Mouse (Mus musculus) Patski (cell line): ENCODE results near the gene Anxa8. TPM values are rescaled to one million over a fixed set of nuclear protein-coding genes. Genes with fewer than 3 reads are reported as not detected.

Source experiments
- ATAC-seq: fragments of 100-300 bp; one replicate; pipeline ENCODE4 v1.8.0; 2021
- CTCF ChIA-PET: fragments of 350-600 bp; sonication (Branson Sonifier 250); formaldehyde crosslinking; loops from one replicate; lab custom pipeline; 2022; ENCODE audit warnings: inconsistent platforms; lab: Charles Lee
- POLR2A ChIA-PET: fragments of 350-600 bp; sonication (Branson Sonifier 250); formaldehyde crosslinking; loops from one replicate; lab custom pipeline; 2022; ENCODE audit warnings: antibody characterized with exemption, inconsistent platforms; lab: Charles Lee
- DNase-seq: peaks from one replicate; pipeline ENCODE4 v3.0.0-alpha.2; 2011; ENCODE audit warnings: low read depth, low spot score
- H3K27me3 ChIP-seq: fragments of 371-371 bp; one replicate; pipeline ENCODE4 v1.5.1; 2021
- CTCF ChIP-seq: fragments of 100-300 bp; IDR thresholded peaks from one replicate; pipeline ENCODE4 v1.5.1; 2021
- in situ Hi-C: fragments of 300-500 bp; cut with MboI; formaldehyde crosslinking; loops from 3 replicates; pipeline ENCODE4 v1.11.1; 2018; ENCODE audit warnings: low pct_unique_long_range_greater_than_20kb, mixed read lengths
- polyA plus RNA-seq: library from polyadenylated mRNA; unstranded; gene quantifications from one replicate; pipeline ENCODE4 v1.2.3, GENCODE M21; 2021

Gene Anxa8
- polyA plus RNA-seq, 1 experiment from 2014 or later = 4.5 TPM

DNA sequence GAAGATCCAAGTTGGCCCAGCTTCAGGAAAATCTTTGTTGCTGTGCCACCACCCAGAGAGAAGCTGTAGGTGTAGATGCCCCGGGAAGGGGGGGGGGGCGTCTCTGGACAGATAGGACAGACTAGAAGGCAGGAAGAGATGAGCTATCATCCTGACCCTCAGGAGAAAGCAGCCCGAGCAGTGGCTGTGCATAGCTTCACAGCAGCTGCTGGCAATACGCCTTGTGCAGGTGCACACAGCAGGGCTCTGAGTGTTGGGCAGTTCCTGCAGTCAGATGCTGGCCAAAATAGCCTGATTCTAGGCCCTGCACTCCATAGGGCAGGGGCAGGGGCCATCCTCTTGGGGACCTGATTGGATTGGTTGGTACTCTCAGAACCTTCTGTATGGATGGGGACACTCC lies 1.0 kb downstream of the Anxa8 start:
- TF ChIP-seq CTCF = no peak
- ChIA-PET POLR2A (no interaction called here), CTCF (interaction anchor here (7.3 kb wide), 1 partner anchor 18 kb away, joined by 66 read pairs; the partner anchor contains the start of gene A630023A22Rik)
- ATAC-seq = no peak
- in situ Hi-C loops = loop anchor here (25.0 kb wide), 1 partner anchor 475 kb away; no protein-coding TSS in a partner anchor
- no peaks in the 10 kb centered on the region for H3K27me3 ChIP-seq
- no peak for DNase-seq

DNA sequence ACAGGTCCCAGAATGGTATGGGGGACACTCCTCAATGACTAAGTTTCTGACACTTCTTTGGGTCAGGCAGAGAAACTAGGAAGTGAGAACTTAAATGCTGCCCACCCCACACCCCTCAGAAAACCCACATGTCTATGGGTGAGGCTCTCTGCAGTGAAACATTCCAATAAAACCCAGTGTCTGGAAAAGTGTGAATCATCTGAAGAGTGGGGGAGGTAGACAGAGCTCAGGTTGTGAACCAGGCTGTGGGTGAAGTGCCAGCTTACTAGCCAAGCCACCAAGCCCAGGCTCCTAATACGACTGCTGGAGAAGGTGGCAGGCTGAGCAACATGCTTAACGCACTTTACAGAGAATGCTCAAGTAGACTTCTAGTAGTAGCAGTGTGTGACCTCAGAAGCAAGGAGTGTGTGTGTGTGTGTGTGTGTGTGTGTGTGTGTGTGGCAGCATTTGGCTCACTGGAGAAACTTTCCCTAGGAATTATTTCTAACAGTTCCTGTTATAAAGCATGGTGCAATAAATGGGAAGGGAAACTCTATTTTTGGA lies 2.1 kb downstream of the Anxa8 start:
- ChIA-PET CTCF (interaction anchor here (0.9 kb wide), 1 partner anchor 17 kb away, joined by 3 read pairs; no protein-coding TSS in a partner anchor), POLR2A (no interaction called here)
- ATAC-seq (peak; percentile 66), DNase-seq (peak; percentile 51)
- in situ Hi-C loops = loop anchor here (25.0 kb wide), 1 partner anchor 474 kb away; no protein-coding TSS in a partner anchor
- H3K27me3 ChIP-seq = no peaks in the 10 kb centered on the region
- no peak for TF ChIP-seq CTCF

DNA sequence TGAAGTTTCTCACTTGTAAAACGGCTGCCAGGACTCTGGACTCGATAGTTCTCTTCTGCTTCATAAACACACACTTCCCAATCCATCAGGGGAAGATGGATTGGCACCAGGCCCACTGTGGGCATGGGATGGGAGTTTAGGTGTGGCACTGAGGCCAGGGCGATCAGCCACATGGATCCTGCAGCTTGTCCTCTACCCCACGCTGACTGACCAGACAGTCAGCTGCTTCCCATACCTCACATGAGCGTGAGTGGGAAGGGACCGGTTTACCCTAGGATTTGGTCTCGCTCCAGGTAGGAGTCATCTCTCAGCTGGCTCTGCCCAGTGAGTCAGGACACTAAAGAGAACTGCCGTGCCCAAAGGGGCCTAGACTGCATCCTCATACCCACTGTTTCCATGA lies 4.0 kb downstream of the Anxa8 start:
- POLR2A ChIA-PET = no interaction called here
- CTCF ChIA-PET = interaction anchor here (1.2 to 2.7 kb wide), 3 partner anchors 10 to 351 kb away, joined by 3 to 6 read pairs (median 3); partner anchors contain the start of gene A630023A22Rik
- DNase-seq (peak; percentile 49), ATAC-seq (peak; percentile 33)
- in situ Hi-C loops = loop anchor here (25.0 kb wide), 1 partner anchor 473 kb away; no protein-coding TSS in a partner anchor
- TF ChIP-seq CTCF = no peak
- H3K27me3 ChIP-seq = no peaks in the 10 kb centered on the region

DNA sequence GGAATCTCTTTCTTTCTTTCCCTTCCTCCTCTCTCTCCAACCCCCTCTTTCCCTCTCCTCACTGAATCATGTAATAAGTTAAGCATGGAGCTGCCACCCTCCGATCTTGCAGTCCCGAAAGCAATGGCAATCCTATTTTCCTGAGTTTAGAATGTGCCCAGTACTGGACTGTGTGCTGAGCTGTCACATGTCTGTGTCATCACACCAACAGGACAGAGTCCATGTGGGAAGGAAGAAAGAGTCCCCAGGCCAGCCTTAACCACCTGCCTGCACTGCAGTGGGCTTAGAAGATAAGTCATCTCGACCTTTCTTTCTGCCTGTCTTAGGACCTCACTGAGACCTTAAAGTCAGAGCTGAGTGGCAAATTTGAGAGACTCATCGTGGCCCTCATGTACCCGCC lies 5.7 kb downstream of the Anxa8 start:
- POLR2A ChIA-PET = no interaction called here
- ATAC-seq (no peak), DNase-seq (no peak)
- H3K27me3 ChIP-seq = no peaks in the 10 kb centered on the region
- in situ Hi-C loops = loop anchor here (25.0 kb wide), 1 partner anchor 471 kb away; no protein-coding TSS in a partner anchor
- CTCF ChIA-PET = interaction anchor here (1.4 to 2.7 kb wide), 3 partner anchors 10 to 13 kb away, joined by 3 to 6 read pairs (median 3); partner anchors contain the start of gene A630023A22Rik
- TF ChIP-seq CTCF = no peak

DNA sequence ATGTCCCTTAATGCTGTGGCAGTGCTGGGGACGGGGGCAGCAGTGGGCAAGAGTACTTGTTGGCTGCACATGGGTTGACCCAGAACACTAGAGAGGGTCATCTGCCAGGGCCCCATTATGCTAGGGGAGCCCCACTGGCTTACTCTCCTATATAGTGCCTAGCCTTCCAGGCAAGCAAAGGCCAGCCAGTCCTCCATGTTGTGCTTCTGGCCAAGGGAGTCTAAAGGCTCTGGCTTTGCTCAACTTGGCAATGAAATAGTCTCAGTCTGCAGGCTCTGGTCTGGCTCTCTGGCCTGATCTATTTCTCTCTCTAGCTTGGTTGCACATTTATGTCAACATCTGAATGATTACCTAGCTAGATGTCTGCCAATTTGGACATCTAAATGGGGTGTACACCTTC lies 7.1 kb downstream of the Anxa8 start:
- no peaks in the 10 kb centered on the region for H3K27me3 ChIP-seq
- POLR2A ChIA-PET = no interaction called here
- CTCF ChIA-PET = interaction anchor here (1.4 to 1.9 kb wide), 3 partner anchors 9 to 12 kb away, joined by 3 to 7 read pairs (median 6); no protein-coding TSS in a partner anchor
- ATAC-seq (no peak), DNase-seq (no peak)
- TF ChIP-seq CTCF = no peak
- in situ Hi-C loops = loop anchor here (25.0 kb wide), 1 partner anchor 469 kb away; no protein-coding TSS in a partner anchor

DNA sequence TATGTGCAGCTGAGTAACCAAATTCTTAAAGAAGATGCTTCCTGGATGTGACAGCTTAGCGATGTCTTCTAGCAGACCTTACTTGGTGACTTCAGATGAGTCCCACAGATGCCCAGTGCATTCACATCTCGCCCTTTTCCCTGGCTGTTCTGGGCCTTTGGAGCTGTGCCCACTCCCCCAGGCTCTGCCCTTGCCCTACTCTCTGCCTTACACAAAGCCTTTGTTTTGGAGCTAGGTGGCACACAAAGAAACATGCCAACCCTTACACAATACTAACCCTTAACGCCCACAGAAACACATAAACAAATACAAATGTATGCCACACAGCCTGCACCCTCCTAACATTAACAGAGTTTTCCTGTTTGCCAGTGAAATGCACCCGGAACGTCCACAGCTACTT lies 10.4 kb downstream of the Anxa8 start:
- CTCF ChIA-PET = no interaction called here
- POLR2A ChIA-PET = no interaction called here
- ATAC-seq (no peak), DNase-seq (no peak)
- in situ Hi-C loops = loop anchor here (25.0 kb wide), 1 partner anchor 466 kb away; no protein-coding TSS in a partner anchor
- H3K27me3 ChIP-seq = no peaks in the 10 kb centered on the region
- no peak for TF ChIP-seq CTCF

DNA sequence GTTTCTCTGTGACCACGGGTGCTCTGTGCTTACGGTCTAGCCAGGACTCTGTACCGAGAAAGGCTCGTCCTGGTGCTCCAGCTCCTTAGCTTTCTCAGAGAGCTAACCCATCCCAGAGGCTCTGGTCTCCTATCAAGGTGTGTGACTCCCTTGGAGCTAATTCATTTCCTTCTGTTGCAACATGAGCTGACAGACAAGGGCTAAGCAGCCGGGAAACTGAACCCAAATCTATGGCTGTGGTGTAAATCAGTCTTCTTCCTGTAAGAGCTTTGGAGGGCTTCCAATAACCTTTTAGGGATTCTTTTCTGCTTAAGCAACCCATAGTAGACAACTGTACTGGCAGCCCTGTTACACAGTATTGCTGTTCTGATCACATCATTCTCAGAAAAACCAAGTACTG lies 16.8 kb downstream of the Anxa8 start, which contains the start of gene A630023A22Rik:
A630023A22Rik (minus strand) TSS at position 154 of the 400 bp plus-strand sequence.
- no peak for TF ChIP-seq CTCF
- ATAC-seq = no peak
- ChIA-PET CTCF (interaction anchor here (1.6 to 7.0 kb wide), 2 partner anchors 12 to 19 kb away, joined by 6 to 66 read pairs; partner anchors contain the start of gene Anxa8), POLR2A (interaction anchor here (0.6 kb wide), 1 partner anchor 266 kb away, joined by 8 read pairs; no protein-coding TSS in a partner anchor)
- no peak for DNase-seq
- in situ Hi-C loops = loop anchor here (10.0 kb wide), 2 partner anchors 138 to 262 kb away; no protein-coding TSS in a partner anchor
- H3K27me3 ChIP-seq = no peaks in the 10 kb centered on the region

DNA sequence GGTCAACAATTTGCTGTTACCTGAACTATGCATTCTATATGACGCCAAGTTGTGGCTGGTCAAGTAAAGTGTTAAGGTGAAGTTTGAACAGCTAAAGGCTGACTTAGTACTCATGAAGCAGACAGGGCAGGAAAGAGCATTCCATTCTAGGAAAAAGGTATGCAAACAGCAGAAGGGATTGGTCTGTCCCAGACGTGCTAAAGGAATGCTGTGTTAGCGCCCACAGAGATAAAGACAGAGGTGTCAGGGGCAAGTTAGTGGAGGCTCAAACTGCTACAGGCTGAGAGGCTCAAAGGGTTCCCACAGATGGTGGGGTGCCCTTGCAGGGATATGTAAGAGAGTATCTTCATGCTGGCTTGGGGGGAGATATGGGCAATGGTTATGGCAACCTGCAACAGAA lies 18.1 kb downstream of the Anxa8 start:
- TF ChIP-seq CTCF = no peak
- POLR2A ChIA-PET = interaction anchor here (1.0 kb wide), 1 partner anchor 23 kb away, joined by 3 read pairs; no protein-coding TSS in a partner anchor
- in situ Hi-C loops = loop anchor here (10.0 kb wide), 2 partner anchors 139 to 261 kb away; no protein-coding TSS in a partner anchor
- DNase-seq (no peak), ATAC-seq (no peak)
- no peaks in the 10 kb centered on the region for H3K27me3 ChIP-seq
- CTCF ChIA-PET = interaction anchor here (1.1 to 7.0 kb wide), 4 partner anchors 11 to 131 kb away, joined by 3 to 66 read pairs (median 5); partner anchors contain the start of gene Anxa8

DNA sequence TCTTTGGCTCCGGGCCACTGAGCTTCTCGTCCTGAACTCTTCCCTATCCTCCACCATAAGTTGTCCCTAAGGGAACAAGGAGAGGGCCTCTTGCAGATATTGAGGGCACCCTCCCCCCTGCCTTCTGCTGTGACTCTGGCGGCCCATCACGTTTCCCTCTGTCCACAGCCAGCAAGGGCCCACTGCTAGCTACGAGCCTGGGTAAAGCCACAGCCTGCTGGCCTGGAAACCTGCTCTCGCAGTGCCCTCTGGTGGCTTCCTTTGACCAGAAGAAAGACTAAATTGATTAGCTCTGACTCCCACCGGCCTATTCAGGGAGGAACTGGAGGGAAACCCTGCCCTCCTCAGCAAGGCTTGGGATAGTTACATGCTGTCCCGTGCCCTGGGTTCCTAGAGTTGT lies 19.1 kb downstream of the Anxa8 start:
- ATAC-seq (peak; percentile 54), DNase-seq (no peak)
- peak; percentile 71 for TF ChIP-seq CTCF
- ChIA-PET CTCF (interaction anchor here (0.9 to 7.0 kb wide), 7 partner anchors 11 to 130 kb away, joined by 3 to 66 read pairs (median 4); partner anchors contain the start of gene Anxa8), POLR2A (interaction anchor here (1.0 kb wide), 1 partner anchor 24 kb away, joined by 3 read pairs; no protein-coding TSS in a partner anchor)
- in situ Hi-C loops = loop anchor here (10.0 kb wide), 2 partner anchors 140 to 260 kb away; no protein-coding TSS in a partner anchor
- no peaks in the 10 kb centered on the region for H3K27me3 ChIP-seq

DNA sequence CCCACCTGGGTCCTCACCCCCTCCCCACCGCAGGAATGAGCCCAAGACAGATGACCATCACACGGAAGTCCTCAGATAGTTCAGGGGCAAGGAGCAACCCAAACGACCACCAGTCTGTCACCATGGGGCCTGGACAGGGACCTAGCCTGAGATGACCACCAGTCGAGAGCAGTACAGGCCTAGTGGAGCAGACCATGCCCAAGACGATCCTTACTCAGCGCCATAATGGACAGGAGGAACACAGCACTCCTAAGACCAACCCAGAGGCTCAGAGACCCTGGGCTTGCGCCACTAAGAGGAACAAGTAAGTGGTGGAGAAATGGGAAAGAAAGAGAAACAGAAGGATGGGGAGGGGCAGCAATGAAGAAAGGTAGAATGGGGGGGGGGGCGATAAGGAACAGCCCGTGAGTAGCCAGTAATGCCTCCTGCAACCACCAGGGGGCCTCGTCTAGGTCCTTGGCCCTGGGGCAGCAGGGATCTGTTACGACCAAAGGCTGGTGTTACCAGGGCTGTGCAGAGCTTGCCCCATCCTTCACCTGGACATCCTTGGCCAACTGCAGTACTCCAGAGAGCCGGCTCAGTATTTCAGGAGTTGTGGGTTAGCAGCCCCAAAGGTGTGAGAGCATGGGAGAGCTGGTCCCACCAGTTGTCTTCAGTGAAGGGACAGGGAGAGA lies 20.7 kb downstream of the Anxa8 start:
- ChIA-PET POLR2A (no interaction called here), CTCF (interaction anchor here (0.7 to 7.0 kb wide), 2 partner anchors 23 to 47 kb away, joined by 3 to 66 read pairs; partner anchors contain the start of gene Anxa8)
- DNase-seq = no peak
- TF ChIP-seq CTCF = peak; percentile 59
- in situ Hi-C loops = loop anchor here (10.0 kb wide), 2 partner anchors 142 to 258 kb away; no protein-coding TSS in a partner anchor
- H3K27me3 ChIP-seq = peaks cover 5% of the 10 kb centered on the region
- ATAC-seq = no peak
